Mouse (Mus musculus): ENCODE data around the gene Gga2. TPM values are rescaled to one million over a fixed set of nuclear protein-coding genes. Genes with fewer than 3 reads are reported as not detected.
A peak's percentile ranks its signal among the peaks of the same experiment; 100 is the strongest.

Gene Gga2
- 10 to 100 TPM; 29.2 to 29.7 TPM for total RNA-seq (2021)
- long read RNA-seq, experiment 1, full-length matches to known transcripts: 28 of 34 reads
- long read RNA-seq, experiment 1, partial matches to known transcripts: 4 of 34 reads
- long read RNA-seq, experiment 1, other reads (novel, unspliced or antisense): 2 of 34 reads
- long read RNA-seq, experiment 2, full-length matches to known transcripts: 23 of 28 reads
- long read RNA-seq, experiment 2, partial matches to known transcripts: 4 of 28 reads
- long read RNA-seq, experiment 2, other reads (novel, unspliced or antisense): 1 of 28 reads

DNA sequence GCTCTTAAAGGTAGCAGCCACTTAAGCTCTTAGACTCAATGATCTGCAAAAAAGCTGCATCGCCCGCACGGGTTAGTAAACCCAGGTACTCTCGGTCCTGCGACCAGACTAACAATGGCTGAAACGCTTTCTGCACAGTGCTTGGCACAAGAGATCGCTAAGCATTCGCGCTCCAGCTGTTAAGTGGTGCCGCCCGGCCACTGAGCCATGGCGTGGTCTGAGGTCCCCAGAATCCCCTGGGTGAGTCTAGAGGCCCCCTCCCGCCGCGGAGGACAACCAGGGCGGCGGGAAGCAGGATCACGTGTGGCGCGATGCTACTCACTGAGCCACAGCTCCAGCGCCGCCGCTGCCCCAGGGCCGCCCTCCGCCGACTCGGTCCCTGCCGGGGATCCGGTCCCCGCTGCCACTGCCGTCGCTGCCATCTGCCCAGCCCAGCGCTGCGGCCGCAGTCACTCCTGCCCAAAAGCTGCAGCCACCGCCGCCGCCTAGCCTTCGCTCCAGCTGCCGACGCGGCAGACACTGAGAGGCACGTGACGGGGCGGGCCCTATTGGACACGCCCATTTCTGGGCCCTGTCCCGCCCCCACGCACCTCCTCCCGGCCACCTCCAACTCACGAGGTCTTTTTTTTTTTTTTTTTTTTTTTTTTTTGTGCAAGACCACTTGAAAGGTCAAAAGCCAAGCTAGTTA, at the start of gene Gga2:
Gga2 (minus strand) TSS at position 556 of the 688 bp plus-strand sequence.
- DNase-seq (ENCODE audit: low spot score in 2 of 2): peak; percentile 85 to 89

- DNase-seq (ENCODE audit: low spot score in 2 of 2): peak in 1 of 2 experiments; percentile 24
Observed at GRCm38 (mm10) chr7:122067517-122068381, 46.7 kb upstream of the Gga2 start.

- DNase-seq (ENCODE audit: low spot score in 2 of 2): peak; percentile 97 to 98
Observed at GRCm38 (mm10) chr7:122066945-122067516, 46.0 kb upstream of the Gga2 start, which contains the start of the genes Ubfd1 and Ears2. TSS of gene Ubfd1 (plus strand) at chr7:122067175. TSS of gene Ears2 (minus strand) at chr7:122067263.

DNA sequence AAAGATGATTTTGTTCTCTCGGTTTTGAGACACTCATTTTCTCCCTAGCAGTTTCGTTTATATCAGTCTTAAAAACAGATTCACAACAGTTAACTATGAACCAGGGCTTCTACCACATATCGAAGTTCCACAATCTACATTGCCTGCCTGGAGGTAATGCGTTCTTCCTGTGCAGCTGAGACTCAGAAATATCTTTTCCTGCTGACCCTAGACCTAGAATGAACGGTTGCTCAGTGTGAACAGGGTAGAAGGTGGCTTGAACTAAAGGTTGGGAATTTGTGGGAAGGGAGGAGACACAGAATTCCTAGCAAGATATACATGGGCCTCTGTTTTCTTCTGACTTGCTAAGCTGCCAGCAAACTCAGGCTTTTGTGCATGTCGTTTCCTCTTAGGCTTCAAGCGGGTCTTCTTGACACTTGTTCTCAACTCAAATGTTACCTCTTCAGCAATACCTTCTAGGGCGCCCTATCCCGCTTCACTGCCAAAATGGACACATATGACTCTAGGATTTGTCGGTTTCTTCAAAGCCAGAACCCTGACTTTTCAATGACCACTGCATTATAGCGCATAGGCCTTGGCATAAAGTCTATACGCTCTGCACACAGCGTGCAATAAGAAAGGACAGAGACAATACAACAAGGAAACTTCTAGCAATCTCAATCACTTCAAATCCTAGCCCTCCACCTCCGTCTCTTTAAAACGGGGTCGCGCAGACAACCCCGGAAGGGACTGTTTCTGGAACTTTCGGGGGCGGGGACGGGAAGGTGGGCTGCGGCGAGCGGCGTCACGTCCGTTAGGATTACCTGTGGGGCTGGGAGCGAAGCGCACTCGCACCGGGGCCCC, 45.3 kb upstream of the Gga2 start:
- DNase-seq (ENCODE audit: low spot score in 2 of 2): no peak

GRCm38 (mm10) chr7:122065656-122066055, 44.6 kb upstream of the Gga2 start:
- DNase-seq (ENCODE audit: low spot score in 2 of 2): no peak

GRCm38 (mm10) chr7:122056633-122057032, 35.6 kb upstream of the Gga2 start:
- DNase-seq (ENCODE audit: low spot score in 2 of 2): no peak

DNA sequence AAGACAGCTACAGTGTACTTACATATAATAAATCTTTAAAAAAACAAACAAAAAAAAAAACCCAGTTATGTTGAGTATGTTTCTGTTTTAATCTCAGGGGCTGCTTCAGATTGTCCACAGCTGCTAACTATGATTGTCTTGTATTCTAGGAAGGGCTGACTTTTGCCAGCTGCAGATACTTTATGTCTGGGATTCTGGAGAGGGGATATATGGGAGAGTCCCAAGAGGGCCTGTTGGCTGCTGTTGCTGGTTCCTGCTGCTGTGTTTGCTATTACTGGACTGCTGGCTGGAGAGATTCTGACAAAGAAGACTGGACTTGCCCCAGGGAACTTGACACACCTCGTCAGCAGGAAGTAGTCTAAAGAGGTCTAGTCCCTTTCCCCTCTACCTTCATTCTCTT, 29.8 kb upstream of the Gga2 start:
- no peak for DNase-seq (ENCODE audit: low spot score in 2 of 2)

DNA sequence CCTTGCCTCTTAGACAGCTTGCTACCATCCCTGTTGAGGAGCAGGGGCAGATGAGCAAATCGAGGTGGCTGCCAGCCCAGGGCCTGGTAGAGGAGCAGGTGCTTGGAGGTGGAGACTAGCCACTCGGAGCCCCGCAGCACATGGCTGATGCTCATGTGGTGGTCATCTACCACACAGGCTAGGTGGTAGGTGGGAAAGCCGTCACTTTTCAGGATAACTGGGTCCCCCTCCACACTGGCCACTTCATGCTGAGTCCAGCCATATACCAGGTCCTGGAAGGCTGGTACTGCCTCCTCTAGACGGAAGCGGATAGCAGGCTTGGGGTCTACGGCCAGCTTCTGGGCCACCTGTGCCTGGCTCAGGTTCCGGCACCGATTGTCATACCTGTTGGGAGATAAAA, 27.2 kb upstream of the Gga2 start:
- DNase-seq (ENCODE audit: low spot score in 2 of 2): no peak

- no peak for DNase-seq (ENCODE audit: low spot score in 2 of 2)
Observed at GRCm38 (mm10) chr7:122046813-122047212, 25.8 kb upstream of the Gga2 start.

DNA sequence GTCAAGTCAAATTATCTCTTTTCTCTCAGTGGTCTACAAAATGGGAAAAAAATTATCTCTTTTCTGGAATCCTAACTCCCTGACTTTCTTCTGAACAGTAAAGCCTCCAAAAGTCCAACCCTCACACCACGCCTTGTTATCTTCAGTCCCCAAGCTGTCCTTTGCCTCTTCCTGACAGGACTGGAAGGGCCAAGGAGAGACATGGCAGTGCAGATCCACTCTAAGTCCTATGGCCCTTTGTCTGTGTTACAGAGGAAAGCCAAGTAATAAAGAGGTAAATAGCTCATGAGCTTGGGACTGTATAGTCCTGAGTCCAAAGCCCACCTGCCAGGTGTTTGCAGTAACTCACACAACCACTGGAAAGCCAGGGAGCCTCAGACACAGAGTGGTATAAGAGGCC, 24.7 kb upstream of the Gga2 start:
- no peak for DNase-seq (ENCODE audit: low spot score in 2 of 2)

DNA sequence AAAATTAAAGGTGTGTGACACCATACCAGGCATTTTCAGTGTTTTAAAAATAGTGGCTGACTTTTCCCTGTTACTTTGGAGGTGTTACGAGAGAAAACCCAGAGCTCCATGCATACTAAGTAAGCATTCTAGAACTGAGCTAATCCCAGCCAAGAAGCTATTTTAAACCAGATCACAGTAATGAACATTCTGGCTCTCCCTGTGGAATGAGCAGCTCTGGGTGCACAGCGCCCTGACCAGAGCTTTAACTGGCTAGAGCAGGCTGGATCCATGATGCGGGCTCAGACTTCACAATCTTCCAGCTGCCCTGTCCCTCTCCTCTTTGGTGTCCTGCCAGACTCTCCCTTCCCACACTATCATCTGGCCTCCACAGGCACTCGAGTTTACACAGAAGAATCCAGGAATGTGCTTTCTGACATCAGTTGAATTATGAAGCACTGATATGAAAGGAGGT, 24.2 kb upstream of the Gga2 start:
- DNase-seq (ENCODE audit: low spot score in 2 of 2): no peak

GRCm38 (mm10) chr7:122044106-122044505, 23.1 kb upstream of the Gga2 start:
- no peak for DNase-seq (ENCODE audit: low spot score in 2 of 2)

DNA sequence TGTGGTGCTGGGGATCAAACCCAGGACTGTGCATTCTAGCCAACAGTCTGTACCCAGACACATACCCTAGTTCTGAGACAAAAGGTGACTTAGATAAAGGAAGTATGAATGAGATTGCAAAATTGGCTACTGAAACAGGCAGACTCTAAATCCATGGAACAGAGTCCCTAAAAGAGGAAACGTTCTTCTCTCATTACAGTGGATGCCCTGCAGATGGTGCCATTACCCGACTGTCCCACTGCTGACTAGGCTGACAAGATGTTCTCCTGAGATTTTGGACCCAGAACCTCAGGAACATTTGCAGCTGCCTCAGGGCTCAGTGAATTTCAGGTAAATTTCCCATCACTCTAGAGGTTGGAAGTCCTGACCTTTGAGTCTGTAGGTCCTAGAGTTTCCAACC, 13.3 kb upstream of the Gga2 start:
- no peak for DNase-seq (ENCODE audit: low spot score in 2 of 2)

DNA sequence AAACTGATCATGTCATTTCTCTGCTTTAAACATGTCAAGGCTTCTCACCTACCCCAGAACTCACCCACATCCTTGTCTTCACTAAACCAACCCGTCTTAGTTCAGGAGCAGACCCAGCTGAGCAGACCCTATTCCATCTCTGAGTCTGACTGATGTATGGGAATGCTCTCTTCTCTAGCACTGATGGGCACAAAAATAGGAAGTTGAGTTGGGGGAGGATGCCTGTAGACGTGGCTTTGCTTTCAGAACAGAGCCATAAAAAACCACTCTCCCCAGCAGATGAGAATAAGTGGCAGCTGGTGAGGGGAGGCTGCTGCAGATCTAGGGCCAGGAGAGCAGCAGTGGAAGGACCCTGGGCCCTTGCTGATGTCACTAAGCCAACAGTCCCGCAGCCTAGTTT, 12.3 kb upstream of the Gga2 start:
- DNase-seq (ENCODE audit: low spot score in 2 of 2): no peak

- DNase-seq (ENCODE audit: low spot score in 2 of 2): no peak
Observed at GRCm38 (mm10) chr7:122022131-122022530, 1.1 kb upstream of the Gga2 start.

GRCm38 (mm10) chr7:122020273-122020666, 752 bp downstream of the Gga2 start:
- peak in 1 of 2 experiments; percentile 24 for DNase-seq (ENCODE audit: low spot score in 2 of 2)

GRCm38 (mm10) chr7:122018978-122019377, 2.0 kb downstream of the Gga2 start:
- peak in 1 of 2 experiments; percentile 60 for DNase-seq (ENCODE audit: low spot score in 2 of 2)

- no peak for DNase-seq (ENCODE audit: low spot score in 2 of 2)
Observed at GRCm38 (mm10) chr7:122018247-122018646, 2.8 kb downstream of the Gga2 start.

DNA sequence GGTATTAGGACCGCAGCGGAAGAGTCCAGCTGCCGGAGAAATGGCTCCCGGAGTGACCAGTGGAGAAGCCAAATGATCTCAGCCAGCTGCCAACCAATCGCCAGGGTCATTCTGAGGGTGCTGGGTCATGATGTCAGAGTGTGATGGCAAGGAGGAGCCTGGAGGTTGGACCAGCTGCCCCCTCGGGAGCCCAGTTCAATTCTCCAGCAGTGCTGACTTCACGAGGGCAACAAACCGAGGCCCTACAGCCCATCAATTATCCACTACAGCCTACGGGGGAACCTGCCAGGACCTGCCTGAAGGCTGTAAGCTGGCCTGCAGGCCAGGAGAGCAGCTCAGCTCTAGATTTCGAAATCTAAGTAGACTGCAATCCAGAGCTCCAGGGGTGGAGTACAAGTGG, 5.3 kb downstream of the Gga2 start:
- DNase-seq (ENCODE audit: low spot score in 2 of 2): no peak

- DNase-seq (ENCODE audit: low spot score in 2 of 2): no peak
Observed at GRCm38 (mm10) chr7:122015105-122015504, 5.9 kb downstream of the Gga2 start.
